Mouse (Mus musculus): ENCODE data around the gene Stra6l. TPM values are rescaled to one million over a fixed set of nuclear protein-coding genes. Genes with fewer than 3 reads are reported as not detected.

Gene Stra6l
- total RNA-seq, 2 experiments from 2014 or later, result 0.25 to 4.4 TPM

DNA sequence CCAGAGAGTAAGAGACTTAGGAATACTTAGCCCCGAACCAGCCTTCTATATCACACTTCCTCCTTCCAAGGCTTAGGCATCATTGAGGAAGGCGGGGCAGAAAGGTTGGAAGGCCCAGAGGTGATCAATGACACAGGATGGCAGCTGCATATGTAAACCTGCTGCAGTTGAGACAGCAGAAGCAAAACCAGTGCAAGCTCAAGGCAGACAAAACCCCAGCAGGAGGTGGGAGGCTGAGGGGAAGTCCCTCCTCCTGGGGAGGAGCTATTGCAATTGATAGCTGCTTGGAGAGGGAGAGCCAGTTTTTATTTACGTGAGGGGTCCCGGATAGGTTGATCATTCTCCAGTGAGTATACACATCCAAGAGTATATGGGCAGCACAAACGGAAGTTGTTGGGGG lies 15.0 kb upstream of the Stra6l start:
- DNase-seq (ENCODE audit: low spot score in 2 of 2), result no peak

DNA sequence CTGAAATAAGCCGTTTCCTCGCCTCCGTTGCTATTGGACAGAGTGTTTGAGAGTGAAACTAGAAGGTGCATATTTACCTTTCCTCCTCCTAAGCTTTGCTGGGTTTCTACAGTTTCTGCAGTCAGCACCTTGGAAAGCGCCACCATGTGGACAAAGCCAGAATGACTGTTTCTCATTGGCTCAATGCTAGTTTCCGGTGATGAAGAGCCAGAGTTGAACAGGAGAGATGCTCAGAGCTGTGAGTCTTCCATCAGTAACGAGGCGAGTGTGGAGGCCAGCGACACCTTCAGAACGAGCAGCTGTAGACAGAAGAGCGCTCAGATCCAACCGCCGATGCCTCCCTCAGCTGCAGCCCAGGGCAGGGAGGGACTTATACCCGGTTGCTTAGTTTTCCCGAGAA lies 4.1 kb upstream of the Stra6l start:
- DNase-seq (ENCODE audit: low spot score in 2 of 2), result no peak

DNA sequence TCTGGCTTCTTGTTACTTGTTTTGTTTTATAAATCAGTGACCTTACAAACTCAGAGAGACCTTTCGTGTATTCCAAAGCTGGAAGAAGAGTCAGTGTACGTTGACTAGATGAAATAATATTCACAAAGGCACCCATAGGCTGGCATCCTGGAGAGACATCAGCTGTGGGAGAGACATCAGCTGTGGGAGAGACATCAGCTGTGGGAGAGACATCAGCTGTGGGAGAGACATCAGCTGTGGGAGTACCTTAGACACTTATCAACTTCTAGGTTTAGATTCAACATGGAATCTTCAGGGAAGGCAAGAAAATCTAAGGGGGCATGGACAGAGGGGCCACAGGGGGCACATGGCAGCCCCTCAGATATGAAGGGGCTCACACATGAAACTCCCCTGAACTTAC lies 2.2 kb upstream of the Stra6l start:
- DNase-seq (ENCODE audit: low spot score in 2 of 2), result no peak

DNA sequence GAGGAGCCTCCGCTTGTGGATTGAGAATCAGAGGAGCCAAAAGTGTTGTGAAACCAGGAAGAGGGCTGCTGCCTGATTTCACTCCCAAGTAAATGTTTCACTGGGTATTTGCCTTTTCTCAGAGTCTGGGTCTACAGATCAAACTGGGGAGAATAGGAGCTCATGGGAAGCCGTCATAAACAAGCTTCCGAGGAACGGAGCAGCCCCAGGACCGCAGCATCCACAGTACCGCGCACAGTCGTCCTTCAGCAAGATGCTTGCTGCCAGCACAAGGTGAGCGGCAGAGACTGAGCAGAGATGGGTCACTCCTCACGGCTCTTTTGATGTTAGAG lies 327 bp downstream of the Stra6l start:
- DNase-seq (ENCODE audit: low spot score in 2 of 2), result no peak

DNA sequence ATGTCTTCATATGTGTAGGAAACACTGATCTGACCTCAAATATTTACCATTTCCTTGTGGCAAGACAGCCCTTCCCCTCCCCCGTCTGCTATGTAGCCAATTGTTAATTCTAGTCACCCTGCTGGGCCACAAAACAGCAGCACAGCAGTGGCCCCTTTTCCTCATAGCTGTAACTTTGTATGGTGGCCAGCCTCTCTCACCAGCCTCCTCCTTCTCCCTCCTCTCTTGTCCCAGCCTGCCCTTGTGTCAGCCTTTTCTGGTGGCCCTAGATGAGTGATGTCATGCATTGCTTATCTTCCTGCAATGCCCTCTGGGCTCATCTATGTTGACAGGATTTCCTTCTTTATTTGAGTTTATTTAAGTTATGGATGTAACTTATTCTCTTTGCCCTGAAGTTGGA lies 955 bp downstream of the Stra6l start:
- DNase-seq (ENCODE audit: low spot score in 2 of 2), result no peak

DNA sequence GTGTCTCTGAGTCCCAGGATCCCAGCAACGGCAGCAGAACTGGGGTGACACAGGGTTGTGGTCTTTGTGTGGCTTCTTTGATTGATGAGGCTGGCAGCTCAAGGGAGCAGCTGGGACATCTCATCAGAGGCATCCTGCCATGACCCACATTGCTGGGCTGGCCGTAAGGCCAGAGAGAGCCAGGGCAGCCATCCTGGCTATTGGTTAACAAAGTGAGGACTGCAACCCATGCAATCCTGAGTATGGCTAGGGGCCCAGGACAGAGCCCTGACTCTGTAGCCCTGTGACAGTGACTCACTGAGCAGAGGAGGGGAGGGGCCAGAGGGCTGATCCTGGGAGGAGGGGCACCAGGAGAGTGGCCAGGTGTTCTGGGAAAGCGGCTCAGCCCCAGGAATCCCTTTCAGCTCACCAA lies 3.2 kb downstream of the Stra6l start:
- peak in 1 of 2 experiments; percentile 20 for DNase-seq (ENCODE audit: low spot score in 2 of 2)

DNA sequence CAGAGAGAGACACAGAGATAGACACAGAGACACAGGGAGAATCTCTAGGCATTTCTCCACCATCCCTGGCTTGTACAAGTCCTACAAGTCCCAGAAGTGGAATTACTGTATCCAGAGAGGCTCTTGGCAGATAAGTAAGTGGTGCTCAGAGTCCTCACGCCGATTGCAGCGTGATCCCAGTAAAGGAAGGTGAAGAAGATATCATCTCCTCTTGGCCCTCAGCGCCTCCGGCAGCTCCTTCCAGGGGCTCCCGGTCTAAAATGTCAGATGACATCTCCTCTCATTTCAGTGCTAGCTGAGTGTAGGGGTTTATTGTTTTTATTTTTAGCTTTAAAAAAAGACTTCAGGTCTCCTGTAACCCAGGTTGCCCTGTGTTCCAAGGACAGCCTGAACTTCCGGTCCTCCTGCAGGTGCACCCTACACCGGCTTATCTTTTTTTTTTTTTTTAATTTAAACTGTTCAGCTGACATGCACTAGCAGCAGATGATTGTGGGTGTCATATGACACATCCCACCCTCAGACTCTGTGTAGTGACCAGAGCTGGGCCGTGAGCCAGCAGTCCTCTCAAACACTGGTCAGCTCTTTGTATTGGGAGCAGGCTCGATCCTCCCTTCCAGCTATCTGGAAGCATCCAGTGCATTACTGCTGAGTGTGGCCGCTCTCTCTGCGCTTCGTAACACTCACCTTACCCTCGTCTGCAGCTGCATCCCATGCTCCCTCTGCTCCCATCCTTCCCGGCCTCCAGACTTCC lies 5.2 kb downstream of the Stra6l start:
- DNase-seq (ENCODE audit: low spot score in 2 of 2), result no peak

DNA sequence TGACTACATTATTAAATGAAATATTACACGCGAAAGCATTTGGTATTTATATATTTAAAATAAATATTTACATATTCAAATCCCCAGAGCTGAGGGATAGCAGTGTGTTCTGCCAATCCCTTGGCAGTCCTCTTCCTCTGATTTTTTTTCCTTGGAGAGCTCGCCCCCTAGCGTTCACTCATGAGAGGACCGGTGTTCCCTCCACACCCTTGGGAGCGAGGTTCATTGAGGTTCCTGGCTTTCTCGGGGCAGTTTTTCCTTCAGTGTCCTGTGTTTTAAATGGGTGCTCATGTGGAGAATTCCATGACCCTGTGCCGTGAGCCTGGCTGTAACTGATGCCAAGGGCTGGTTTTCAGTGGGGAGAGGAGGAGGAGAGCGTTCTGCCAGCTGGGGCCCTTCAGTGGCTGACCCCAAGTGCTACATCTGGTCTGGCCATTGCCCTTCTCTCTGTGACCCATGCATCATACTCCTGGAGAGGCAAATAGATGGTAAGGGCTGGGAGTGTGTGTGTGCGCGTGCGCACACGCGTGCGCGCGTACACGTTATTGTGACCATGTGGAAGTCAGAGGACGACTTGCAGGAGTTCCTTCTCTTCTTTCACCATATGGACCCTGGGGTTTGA lies 7.5 kb downstream of the Stra6l start:
- DNase-seq (ENCODE audit: low spot score in 2 of 2), result peak; percentile 38 to 66

DNA sequence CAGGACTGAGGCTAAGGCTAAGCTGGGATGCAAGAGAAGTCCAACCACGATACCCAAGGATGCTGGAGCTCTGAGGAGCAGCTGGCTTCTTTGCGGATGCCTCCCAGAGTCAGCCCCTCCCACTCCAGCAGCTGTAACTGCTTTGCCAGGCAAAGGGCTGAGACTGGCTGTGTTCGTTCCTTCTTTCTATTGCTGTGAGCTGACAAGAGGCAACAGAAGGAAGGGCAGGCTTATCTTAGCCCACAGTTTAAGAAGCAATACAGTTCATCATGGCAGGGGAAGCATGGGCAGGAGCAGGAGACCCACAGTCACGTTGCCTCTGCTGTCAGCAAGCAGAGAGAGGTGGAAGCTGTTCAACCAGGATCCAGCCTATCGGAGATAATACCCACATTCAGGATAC lies 12.7 kb downstream of the Stra6l start:
- DNase-seq (ENCODE audit: low spot score in 2 of 2), result no peak

DNA sequence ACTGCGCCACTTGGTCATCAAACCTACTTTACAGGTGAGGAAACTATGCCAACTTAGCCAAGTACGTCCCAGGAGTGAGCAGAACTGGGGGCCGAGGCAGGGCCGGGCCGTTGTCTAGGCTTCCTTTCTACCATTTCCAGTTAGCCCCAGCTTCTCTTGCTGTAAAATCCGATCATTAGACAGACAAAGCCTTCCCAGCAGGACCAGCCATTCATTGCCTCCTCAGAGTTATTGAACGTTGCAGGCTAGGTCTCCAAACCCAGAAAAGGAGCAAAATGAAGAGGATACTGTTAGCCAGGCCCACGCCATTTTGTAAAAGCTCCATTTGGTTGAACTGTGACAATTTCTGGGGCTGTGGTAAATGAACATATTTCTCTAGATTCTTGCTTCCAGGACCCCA lies 19.0 kb downstream of the Stra6l start:
- DNase-seq (ENCODE audit: low spot score in 2 of 2), result no peak

DNA sequence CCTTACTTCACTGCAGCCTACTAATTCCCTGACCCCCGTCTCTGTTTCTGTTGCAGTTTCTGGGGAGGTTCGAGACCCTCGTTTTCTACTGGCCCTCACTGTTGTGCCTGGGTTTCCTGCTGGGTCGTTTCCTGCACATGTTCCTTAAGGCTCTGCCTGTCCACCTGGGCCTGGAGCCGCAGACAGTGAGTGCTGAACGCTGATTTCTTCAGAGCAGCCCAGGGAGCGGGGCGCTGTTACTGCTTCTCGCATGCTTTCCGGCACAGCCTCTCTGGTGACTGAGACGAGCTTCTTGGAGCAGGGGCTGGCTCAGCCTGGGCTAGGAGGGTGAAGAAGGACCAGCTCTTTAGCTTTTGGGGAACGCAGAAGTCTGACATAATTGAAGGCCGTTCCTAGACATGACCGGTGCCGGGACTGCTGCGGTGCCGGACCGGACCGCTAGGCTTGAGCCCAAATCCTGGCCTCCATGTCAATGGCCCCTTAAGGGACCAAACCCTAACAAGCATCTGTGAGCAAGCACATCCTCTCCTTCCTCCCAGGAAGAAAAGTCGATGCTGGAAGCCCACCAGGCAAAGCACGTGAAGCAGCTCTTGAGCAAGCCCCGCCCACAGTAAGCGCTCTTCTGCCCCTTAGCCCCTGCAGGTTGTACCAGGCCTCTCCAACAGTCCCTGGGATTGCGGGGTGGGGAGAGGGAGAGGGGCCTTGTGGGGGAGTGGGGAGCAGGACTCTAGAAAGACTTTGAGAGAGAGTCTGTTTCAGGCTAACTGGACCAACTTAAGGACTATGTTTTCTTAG lies 20.8 kb downstream of the Stra6l start:
- DNase-seq (ENCODE audit: low spot score in 2 of 2), result no peak

DNA sequence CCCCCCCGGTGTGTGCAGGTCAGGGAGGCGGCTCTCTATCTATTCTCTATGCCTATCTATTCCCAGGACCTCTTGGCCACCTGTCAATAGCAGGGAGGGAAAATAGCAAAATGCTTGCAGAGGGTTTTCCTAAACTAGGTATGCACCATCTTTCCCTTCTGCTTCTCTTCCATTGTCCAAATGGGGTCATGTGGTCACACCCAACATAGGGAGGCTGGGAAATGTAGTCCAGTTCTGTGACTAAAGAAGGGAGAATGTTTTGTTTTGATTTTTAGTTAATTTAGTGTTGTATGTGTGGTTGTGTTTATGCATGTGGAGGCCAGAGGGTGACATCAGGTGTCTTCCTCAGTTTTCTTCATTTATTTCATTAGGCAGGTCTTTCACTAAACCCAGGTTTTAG lies 23.7 kb downstream of the Stra6l start:
- no peak for DNase-seq (ENCODE audit: low spot score in 2 of 2)

DNA sequence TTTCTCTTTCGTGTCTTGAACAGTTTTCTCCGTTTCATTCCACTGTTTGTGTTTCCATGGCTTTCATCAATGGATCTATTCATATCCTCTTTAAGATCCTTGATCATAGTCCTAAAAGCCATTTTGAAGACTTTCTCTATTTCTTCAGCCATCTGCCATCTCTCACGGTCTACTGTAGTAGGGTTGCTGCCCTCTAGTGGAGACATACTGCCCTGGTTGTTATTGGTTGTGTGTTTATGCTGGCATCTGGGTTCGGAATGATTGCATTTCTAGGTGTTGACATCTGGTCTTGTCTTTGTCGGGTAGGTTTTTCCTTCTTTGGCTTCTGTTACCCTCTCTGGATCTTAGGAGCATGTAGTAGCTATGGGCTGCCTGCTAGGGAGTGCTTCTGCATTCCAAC lies 30.5 kb downstream of the Stra6l start:
- no peak for DNase-seq (ENCODE audit: low spot score in 2 of 2)

DNA sequence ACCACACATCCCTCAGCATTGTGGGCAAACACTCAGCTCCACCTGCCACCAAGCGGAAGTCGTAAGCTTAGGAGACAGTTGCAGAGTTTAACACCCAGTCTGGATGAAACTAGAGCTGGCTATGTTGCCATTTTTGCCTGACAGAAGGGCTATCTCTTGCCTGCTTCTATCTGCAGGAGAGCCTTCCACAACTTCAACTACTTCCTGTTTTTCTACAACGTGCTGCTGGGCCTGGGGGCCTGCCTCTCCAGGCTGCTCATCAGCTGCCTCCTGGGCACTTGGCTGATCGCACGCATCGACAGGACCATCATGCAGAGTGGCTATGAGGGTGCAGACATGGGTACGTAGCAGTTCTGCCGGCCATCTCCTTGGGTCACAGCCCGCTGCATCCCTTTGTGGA lies 34.1 kb downstream of the Stra6l start:
- no peak for DNase-seq (ENCODE audit: low spot score in 2 of 2)

DNA sequence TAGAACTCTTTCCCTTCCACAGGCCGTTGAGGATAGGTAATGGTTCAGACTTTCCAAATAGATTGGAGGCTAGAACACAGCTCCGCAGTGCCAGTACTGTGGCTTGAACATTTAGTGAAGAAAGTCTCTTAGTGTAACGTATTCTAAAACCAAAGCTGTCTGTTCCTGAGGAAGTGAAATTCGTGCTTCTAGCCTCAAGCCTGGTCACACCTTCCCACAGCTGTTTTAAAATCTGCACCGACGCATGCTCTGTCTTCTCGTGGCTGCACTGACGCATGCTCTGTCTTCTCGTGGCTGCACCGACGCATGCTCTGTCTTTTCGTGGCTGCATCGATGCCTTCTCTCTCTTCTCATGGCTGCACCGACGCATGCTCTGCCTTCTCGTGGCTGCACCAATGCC lies 34.8 kb downstream of the Stra6l start:
- DNase-seq (ENCODE audit: low spot score in 2 of 2), result no peak

DNA sequence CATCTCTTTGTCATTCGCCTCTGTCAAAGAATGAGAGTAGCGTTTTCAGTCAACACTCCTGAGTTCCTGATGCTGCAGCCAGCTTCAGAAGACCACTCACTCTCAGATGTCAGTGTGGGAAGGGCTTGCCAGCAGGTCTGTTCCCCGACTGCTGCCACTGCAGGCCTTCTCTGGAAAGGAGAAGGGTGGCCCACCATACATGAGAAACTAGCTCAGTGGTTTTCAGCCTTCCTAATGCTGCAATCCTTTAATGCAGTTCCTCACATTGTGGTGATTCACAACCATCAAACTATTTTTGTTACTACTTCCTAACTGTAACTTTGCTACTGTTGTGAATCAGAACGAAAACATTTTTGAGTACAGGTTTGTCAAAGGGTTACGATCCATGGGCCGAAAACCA lies 41.0 kb downstream of the Stra6l start:
- no peak for DNase-seq (ENCODE audit: low spot score in 2 of 2)

DNA sequence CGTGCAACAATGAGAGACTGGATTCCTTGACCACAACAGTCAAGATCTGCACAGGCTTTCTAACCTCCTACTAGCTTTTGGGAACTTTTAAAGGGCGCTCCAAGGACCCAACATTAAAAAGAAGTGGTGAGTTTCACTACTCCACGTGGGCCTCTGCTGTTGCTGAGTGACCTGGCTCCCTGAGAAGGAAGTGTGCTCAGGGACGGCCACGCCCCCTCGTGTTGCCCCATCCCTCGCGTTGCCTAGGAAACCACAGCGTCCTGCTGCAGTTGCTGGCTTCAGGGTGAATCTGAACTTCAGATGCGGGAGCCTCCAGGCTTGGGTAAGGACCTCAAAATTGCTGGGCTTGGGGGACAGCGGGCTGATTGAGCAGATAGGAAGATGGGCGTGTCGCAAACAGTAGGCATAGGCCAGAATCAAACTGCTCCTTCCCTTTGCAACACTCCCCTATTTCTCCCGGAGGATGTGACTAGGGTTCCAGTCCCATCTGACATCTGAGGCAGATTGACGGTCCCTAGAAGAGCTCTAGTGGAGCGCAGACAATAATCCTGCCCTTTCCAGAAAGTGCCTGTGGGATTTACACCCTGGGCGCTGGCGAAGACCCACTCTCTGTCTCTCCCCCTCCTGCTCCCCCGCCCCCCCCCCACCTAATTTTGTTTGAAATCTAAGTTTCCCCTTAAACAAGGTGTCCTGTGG lies 41.8 kb downstream of the Stra6l start, which contains the start of gene Ccdc180:
Gene Ccdc180 (plus strand): TSS at position 238 of the 696 bp plus-strand sequence.
- DNase-seq (ENCODE audit: low spot score in 2 of 2), result peak; percentile 62 to 76

DNA sequence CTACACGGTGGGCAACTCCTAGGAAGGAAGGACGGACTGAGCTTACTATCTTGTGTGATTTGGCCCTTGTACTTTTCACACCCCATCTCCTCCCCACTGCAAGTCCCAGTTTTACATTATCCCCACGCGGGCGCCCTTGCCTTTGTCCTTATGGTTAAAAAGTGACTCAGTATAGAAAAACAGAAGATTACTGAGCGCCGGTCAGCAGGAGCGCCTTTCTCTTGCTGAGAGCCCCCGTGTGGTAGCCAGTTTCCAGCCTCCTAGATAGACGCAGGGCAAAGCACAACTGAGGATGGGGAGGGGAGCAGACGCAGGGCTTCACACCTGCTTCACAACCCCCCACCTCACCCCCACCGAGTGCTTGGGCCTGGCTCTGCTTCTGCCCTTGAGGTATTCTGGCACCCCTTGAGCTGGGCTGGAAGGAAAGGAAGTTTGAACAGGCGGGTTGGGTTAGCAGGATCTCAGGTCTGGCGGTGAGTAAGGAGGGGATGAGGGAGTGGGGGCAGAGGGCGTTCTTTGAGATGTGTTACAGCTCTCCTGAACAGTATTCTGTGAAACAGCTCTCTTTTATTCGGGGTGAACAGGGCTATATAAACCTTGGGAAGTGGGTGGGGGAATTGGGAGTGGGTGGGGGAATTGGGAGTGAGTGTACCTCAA lies 48.1 kb downstream of the Stra6l start:
- DNase-seq (ENCODE audit: low spot score in 2 of 2), result no peak

DNA sequence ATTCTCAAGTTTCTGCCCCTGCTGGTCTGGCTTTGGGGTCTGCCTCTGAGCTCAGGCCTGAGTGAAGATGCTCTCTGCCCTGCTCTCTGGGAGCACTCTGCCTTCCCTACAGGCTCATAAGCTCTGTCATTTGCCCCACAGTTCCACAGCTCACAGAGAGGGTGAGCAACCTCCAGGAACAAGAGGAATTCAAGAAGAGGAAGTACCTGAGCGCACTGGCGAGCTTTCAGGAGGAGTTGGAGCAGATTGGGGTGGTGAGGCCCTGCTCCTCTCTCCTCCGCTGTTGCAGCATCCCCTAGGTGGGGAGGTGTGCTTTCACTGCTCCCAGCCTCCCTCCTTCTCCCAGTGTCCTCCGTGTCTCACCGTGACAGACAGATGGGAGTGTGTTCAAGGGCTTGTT lies 49.9 kb downstream of the Stra6l start:
- no peak for DNase-seq (ENCODE audit: low spot score in 2 of 2)

DNA sequence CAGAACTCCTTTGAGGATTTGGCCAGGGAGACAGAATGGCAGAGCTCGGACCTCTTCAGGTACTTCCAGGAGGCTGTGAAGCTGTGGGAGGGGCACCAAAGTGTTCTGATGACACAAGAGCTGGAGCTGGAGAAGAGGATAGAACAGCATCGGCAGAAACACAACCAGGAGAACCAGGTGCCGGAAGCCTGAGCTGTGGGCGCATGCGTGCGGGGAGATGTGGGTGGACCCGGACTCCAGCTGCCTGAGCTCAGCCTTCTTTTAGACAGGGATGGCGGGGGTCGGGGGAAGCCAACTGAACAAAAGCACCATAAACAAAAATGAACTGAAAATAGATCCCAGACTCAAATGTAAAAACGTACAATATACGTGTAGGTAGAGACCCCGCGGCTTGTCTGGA lies 60.8 kb downstream of the Stra6l start:
- DNase-seq (ENCODE audit: low spot score in 2 of 2), result no peak

DNA sequence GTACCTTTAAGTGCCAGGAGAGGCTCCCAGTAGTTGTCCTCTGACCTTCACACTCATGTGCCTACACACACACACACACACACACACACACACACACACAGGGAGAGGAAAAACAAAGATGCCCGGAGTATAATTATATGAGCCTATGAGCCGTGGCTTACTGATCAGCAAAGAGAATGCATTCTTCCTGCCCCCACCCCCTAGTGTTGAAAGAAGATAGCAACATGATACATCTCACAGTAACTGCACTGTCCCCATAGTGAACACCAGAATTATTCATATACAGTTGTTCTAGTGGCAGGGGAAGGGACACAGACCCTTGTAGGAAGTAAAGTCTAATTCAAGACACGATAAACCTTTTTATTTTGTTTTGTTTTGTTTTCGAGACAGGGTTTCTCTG lies 61.5 kb downstream of the Stra6l start:
- no peak for DNase-seq (ENCODE audit: low spot score in 2 of 2)
